Mouse (Mus musculus) stomach, postnatal 0 days (tissue): ENCODE data around the gene Tmem82. TPM values are rescaled to one million over a fixed set of nuclear protein-coding genes. Genes with fewer than 3 reads are reported as not detected.
A peak's percentile ranks its signal among the peaks of the same experiment; 100 is the strongest.

Experiments
- ATAC-seq: fragments of 200-750 bp; cut with Nextera tagmentation; 2 replicates; pipeline ENCODE4 v1.8.0; 2017; ENCODE audit not compliant: low FRiP score, low TSS enrichment
- DNase-seq: peaks from one replicate; pipeline ENCODE4 v3.0.0-alpha.2; 2016; ENCODE audit warnings: low spot score
- H3K27ac ChIP-seq: fragments of 300-500 bp; sonication (generic); replicated peaks from 2 replicates; pipeline ENCODE4 v1.5.1; 2014; ENCODE audit warnings: mild to moderate bottlenecking, control low read depth
- H3K27me3 ChIP-seq: fragments of 300-500 bp; sonication (generic); 2 replicates; pipeline ENCODE4 v1.6.1; 2014; ENCODE audit warnings: low read length; ENCODE audit not compliant: control insufficient read depth, insufficient read depth
- H3K36me3 ChIP-seq: fragments of 300-500 bp; sonication (generic); 2 replicates; pipeline ENCODE4 v1.6.1; 2014; ENCODE audit warnings: low read length, mixed read lengths; ENCODE audit not compliant: control insufficient read depth, insufficient read depth
- H3K4me1 ChIP-seq: fragments of 300-500 bp; sonication (generic); replicated peaks from 2 replicates; pipeline ENCODE4 v1.6.1; 2014; ENCODE audit warnings: antibody characterized with exemption; ENCODE audit not compliant: control insufficient read depth, insufficient read depth
- H3K4me2 ChIP-seq: fragments of 300-500 bp; sonication (generic); replicated peaks from 2 replicates; pipeline ENCODE4 v1.6.1; 2014; ENCODE audit warnings: low read depth, mild to moderate bottlenecking, control low read depth, moderate library complexity
- H3K4me3 ChIP-seq: fragments of 300-500 bp; sonication (generic); 2 replicates; pipeline ENCODE4 v1.5.1; 2014; ENCODE audit warnings: low read depth, low read length, control low read depth
- H3K9ac ChIP-seq: fragments of 300-500 bp; sonication (generic); 2 replicates; pipeline ENCODE4 v1.6.1; 2014; ENCODE audit warnings: mild to moderate bottlenecking, low read length, control low read depth, mixed read lengths
- H3K9me3 ChIP-seq: fragments of 300-500 bp; sonication (generic); 2 replicates; pipeline ENCODE4 v1.6.1; 2016; ENCODE audit warnings: low read length; ENCODE audit not compliant: control insufficient read depth
- CTCF ChIP-seq: IDR thresholded peaks from 2 replicates; pipeline ENCODE4 v1.5.1; 2016; ENCODE audit warnings: antibody characterized with exemption, low read depth, mild to moderate bottlenecking, moderate library complexity
- EP300 ChIP-seq: optimal IDR thresholded peaks from 2 replicates; pipeline ENCODE3; 2016; ENCODE audit warnings: antibody characterized with exemption
- WGBS: fragments of 180-500 bp; shearing (Covaris S2); extraction: QIAGEN DNeasy Blood & Tissue Kit; methylation state at CpG from one replicate; pipeline ENCODE4 v1.1.7; 2014; 5-methylcytosine and 5-hydroxymethylcytosine counted together
- polyA plus RNA-seq: library from polyadenylated mRNA; unstranded; fragments of >200 nt; fragmentation: Nextera tagmentation; extraction: Ambion mirVana; gene quantifications from 2 replicates; pipeline ENCODE4 v1.2.1, GENCODE M21; 2015

The Tmem82 gene
- polyA plus RNA-seq, 1 experiment from 2014 or later: 2.2 TPM

DNA sequence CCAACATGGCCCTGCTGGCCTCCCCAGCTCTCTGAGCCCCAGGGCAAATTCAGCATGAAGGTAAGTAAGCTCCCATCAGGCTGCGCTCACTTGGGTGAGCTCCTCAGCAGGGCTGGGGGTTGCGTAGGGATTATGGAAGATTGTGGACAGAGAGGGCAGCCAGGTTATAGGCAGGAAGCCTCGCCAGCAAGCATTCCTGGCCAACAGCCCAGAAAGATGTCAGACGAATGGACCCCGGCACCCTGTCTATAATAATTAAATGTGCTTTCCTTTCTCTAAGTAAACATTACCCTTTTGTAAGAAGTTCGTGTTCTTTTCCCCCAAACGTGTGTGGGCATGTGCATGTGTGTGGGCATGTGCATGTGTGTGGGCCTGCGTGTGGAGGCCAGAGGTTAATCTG, 13.9 kb downstream of the Tmem82 start:
- H3K9ac ChIP-seq: peak overlapping the region; percentile 13; the same call in 1 of the 2 replicates
- H3K9me3 ChIP-seq: no peaks in the 10 kb centered on the region
- peaks cover 3% of the 10 kb centered on the region; the same call in 1 of the 2 replicates for H3K4me1 ChIP-seq
- no peaks in the 10 kb centered on the region for H3K36me3 ChIP-seq
- H3K4me3 ChIP-seq: no peak overlapping the region
- H3K27ac ChIP-seq: peak overlapping the region; percentile 56
- H3K4me2 ChIP-seq: no peak overlapping the region
- 21% methylated on average over 8 of the region's 8 CpGs for WGBS
- DNase-seq: peak; percentile 20
- no peak for TF ChIP-seq EP300
- no peak for TF ChIP-seq CTCF
- ATAC-seq: peak; percentile 6; the same call in 1 of the 2 replicates
- H3K27me3 ChIP-seq: no peaks in the 10 kb centered on the region

DNA sequence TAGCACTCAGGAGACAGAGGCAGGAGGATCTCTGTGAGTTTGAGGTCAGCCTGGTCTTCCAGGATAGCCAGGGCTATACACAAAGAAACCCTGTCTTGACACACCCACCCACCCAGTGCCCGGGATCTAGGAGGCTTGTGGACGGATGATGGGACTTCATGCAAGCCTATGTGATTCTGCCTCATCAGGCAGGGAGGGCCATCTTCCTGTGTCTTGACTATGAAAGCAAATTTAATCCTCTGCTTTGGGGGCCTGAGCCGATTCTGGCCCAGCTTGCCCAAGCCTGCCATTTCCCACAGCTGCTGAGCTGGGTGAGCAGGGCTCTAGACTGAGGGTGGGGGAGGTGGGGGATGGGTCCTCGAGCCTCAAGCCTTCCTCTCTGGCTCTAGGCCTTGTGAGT, 14.5 kb downstream of the Tmem82 start:
- no peak for ATAC-seq
- Histone ChIP-seq H3K27me3 (no peaks in the 10 kb centered on the region), H3K4me1 (peaks cover 3% of the 10 kb centered on the region; the same call in 1 of the 2 replicates), H3K27ac (peak overlapping the region; percentile 56), H3K4me2 (no peak overlapping the region), H3K4me3 (no peak overlapping the region), H3K9me3 (no peaks in the 10 kb centered on the region), H3K9ac (no peak overlapping the region; the same call in 1 of the 2 replicates), H3K36me3 (no peaks in the 10 kb centered on the region)
- WGBS: 30% methylated on average over 4 of the region's 4 CpGs
- no peak for DNase-seq
- TF ChIP-seq CTCF (no peak), EP300 (no peak)

DNA sequence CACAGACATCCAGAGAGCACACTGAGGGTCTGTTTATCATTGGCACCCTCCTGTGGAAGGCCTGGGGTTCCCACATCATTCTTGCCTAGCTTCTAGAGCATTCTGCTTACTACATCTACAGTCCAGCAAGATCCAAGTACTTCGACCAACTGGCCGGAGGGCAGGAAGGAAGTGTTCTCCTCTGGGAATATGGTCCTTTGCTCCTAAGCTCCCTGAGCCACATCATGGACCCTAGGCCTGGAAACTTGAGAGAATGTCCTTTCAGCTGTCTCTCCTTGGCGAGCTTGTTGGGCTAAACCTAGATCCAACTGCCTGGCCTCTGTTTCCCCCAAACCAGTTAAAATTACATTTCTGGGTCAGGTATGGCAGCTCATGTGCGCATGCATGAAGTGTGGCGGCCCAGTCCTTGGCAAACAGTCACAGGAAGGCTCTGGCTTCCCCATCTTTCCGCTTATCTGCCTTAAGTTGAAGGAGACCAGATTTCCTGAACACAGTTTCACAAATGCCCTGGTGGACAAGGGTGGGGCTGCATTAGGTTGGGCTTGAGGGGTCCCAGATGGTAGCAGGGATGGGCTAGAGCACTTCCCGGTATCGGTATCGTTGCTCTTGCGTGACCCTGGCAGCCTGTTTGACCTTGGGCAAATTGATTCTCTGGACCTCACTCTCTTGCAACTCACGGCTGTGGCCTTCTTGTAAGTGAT, 15.8 kb downstream of the Tmem82 start:
- Histone ChIP-seq H3K36me3 (no peaks in the 10 kb centered on the region), H3K27ac (no peak overlapping the region), H3K4me1 (peaks cover 3% of the 10 kb centered on the region; the same call in 1 of the 2 replicates), H3K9me3 (no peaks in the 10 kb centered on the region), H3K4me3 (no peak overlapping the region), H3K9ac (no peak overlapping the region), H3K27me3 (no peaks in the 10 kb centered on the region), H3K4me2 (no peak overlapping the region)
- no peak for ATAC-seq
- 68% methylated on average over 11 of the region's 11 CpGs for WGBS
- no peak for DNase-seq
- TF ChIP-seq EP300: no peak
- TF ChIP-seq CTCF: 0 out of 2 replicates have a peak, but pooled peaks have one; percentile 32

DNA sequence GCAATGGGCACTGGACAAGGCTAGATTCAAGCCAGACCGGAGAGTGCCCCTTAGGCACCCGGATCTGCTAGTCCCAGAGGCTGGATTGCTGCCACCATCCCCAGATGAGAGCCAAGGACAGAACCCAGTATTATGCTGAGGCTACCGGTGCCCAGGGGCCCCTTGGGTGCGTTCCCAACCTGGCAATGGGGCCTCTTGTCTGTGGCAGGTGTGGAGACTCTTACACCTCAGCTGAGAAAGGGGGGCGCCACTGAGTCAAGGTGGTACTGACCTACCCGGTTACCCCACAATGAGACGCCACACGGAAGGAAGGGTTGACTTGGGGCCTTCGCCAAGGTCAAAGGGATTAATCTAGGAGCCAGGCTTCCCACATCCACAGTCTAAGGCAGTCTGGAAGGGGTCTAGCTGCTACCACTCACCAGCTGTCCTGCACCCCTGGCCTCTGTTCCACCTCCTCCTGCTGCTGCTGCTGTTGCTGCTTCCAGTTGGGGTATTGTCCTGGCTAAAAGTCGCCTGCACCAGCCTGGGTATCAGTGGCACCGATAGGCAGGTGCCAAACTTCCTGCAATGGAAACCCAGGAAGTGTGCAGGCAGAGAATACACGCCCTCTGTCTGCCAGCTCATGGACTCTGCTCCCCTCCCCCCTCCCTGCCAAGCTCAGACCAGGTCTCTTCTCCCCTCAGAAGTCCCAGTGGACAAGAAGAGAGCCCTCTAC, 17.1 kb downstream of the Tmem82 start:
- ATAC-seq: peak; percentile 30
- TF ChIP-seq EP300 (no peak), CTCF (peak; percentile 39; the same call in 1 of the 2 replicates)
- Histone ChIP-seq H3K4me3 (no peak overlapping the region), H3K36me3 (no peaks in the 10 kb centered on the region), H3K4me1 (peaks cover 3% of the 10 kb centered on the region; the same call in 1 of the 2 replicates), H3K9me3 (no peaks in the 10 kb centered on the region), H3K27me3 (no peaks in the 10 kb centered on the region), H3K9ac (no peak overlapping the region), H3K27ac (no peak overlapping the region), H3K4me2 (peak overlapping the region; percentile 15; the same call in 1 of the 2 replicates)
- WGBS: 69% methylated on average over 12 of the region's 12 CpGs
- peak; percentile 69 for DNase-seq

DNA sequence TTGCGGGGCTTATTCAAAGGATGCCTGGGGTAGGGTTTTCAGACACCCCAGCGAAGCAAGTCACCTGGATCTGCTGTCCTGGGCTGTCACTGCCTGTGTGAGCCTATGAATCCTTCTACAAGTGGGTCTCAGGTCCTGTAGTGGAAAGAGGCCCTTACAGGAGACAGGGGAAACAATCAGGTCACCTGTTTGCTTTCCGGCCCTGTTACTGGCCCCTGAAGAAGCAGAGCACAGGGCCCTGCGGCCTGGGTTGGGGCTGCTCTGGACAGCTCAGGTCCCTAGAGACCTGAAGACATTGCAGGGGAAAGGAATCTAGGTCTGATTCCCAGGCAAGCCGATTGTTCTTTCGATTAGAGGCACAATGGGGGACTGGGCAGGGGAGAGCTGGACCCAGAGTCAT, 18.1 kb downstream of the Tmem82 start:
- TF ChIP-seq EP300 (no peak), CTCF (no peak)
- 44% methylated on average over 6 of the region's 6 CpGs for WGBS
- Histone ChIP-seq H3K9me3 (no peaks in the 10 kb centered on the region), H3K4me2 (peak overlapping the region; percentile 87), H3K27ac (peak overlapping the region; percentile 89; the same call in 1 of the 2 replicates), H3K9ac (no peak overlapping the region), H3K4me3 (no peak overlapping the region), H3K4me1 (peaks cover 3% of the 10 kb centered on the region; the same call in 1 of the 2 replicates), H3K27me3 (no peaks in the 10 kb centered on the region), H3K36me3 (no peaks in the 10 kb centered on the region)
- DNase-seq: peak; percentile 34
- ATAC-seq: peak; percentile 20; the same call in 1 of the 2 replicates
